Mouse (Mus musculus) retina, adult 2 months (tissue): ENCODE measurements around the gene Ovol3.
A peak's percentile ranks its signal among the peaks of the same experiment; 100 is the strongest.

Experiments
- DNase-seq: peaks from one replicate; pipeline ENCODE4 v3.0.0-alpha.2; 2012; ENCODE audit warnings: low read depth, low spot score

The Ovol3 gene

GRCm38 (mm10) chr7:30194101-30194831 lies 41.3 kb downstream of the Ovol3 start:
- no peak for DNase-seq

- DNase-seq = peak; percentile 61
These were observed 41.9 kb downstream of the Ovol3 start for GRCm38 (mm10) chr7:30193581-30194100.

DNA sequence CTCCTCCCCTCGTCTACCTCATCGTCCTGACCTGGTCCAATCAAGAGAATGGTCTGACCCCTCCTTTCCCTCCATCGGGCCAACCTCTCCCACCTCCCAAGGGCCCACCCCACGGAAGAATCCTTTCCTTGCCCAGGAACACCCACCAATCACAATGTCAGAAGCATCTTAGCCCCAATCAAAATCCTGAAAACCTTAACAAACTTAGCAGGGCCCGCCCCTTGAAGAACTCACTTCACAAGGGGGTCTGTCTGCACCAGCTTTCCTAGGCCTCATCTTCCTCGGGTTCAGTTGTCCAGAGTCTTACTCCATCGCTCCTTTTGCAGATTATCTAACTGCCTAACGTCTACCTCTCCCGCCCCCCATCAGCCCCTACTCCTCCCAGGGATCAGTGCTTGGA lies 42.5 kb downstream of the Ovol3 start:
- no peak for DNase-seq

DNA sequence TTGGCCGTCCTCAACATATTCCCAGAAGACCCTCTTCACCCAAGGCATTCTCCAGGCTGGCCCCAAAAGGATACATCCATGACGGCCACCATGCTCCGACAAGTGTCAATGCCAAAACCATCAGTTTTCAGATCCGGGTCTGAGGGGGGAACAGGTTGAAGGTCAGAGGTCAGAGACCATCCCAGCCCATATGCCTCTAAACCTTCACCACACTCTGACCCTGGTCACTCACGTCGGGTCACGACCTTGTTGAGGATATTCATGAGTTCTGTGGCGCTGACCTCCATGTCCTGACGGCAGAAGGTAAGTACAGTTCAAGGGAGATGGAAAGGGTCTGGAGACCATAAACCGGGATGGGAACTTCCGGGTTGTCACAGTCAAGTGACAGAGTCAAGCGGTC lies 43.4 kb downstream of the Ovol3 start:
- DNase-seq = no peak

DNA sequence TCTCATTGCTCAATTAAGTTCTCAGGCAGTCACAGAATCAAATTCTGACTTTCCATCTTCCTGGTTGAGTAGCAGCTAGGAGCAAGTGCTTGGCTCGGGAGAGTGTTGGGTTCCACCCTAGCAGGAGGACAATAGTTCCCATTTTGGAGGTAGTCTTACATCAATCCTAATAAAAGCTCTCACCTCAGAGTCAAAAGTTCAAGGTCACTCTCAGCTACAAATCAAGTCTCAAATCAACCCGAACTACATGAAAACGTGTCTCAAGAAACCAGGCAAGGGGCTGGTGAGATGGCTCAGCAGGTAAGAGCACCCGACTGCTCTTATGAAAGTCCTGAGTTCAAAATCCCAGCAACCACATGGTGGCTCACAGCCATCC lies 46.4 kb downstream of the Ovol3 start:
- no peak for DNase-seq

- DNase-seq = no peak
These were observed 47.0 kb downstream of the Ovol3 start for GRCm38 (mm10) chr7:30188344-30189115.

DNA sequence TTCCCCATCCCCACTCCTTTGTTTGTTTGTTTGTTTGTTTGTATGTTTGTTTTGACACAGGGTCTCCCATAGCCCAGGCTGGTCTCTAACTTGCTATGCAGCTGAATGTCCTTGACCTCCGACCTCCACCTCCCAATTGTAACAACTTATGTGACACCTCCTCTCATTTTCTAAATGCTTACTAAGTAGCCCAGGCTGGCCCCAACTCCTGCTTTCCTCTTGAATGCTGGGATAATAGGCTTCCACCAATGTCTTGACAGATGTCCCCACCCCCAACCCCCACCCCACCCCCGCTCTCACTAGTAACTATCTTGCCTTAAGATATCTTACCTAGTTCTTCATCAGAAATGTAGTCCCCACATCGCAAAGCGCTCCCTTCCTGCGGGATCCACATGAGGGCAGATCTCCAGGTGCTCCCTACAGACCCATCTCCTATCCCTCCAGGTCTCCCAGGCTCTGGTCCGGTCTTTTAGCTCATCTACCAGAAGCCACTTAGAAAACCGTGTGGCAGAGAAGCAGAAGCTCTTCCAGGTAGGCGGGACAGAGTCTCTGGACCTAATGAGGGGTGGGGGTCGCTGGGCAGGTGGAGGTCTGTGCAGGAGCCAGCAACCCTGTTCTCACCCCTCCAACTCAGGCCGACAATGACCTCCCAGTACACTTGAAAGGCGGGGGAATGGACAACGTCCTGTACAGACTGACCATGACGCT lies 50.7 kb downstream of the Ovol3 start:
- DNase-seq = no peak

DNA sequence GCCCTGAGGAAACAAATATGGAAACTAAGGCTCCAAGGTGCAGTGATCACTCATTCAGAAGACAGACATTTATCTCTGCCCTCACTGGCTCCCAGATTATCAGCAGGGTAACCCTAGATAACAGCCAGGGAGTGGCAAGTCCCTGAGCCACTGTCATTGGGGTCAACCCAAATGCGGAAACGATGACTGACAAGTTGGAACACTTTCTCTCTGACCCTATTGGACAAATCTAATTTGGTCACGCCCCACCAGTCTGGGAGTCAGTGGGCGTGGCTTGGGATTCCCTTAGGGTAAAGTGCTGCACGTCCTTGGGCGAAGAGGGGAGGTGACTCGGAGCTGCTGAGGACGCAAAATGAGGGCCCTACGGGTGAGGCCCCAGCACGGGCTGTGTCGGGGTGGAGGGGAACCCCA lies 51.6 kb downstream of the Ovol3 start, which contains the start of gene Cox7a1:
Gene Cox7a1, plus strand, starts transcription at position 266 of the 411 bp plus-strand sequence.
- DNase-seq = no peak
